Mouse (Mus musculus) brain, embryonic 14.5 days (tissue): ENCODE measurements at regions not wholly inside any gene's neighbourhood (a gene's known extent, or its start where the extent isn't known, plus 50 kb on each side); places are given as distances from the start of the nearest gene placed in this dataset.

Experiments
- DNase-seq: peaks from one replicate; pipeline ENCODE4 v3.0.0-alpha.2; 2011; ENCODE audit warnings: low read depth
- CTCF ChIP-seq: fragments of 200-500 bp; IDR thresholded peaks from 2 replicates; pipeline ENCODE4 v1.5.1; 2012; ENCODE audit warnings: inconsistent platforms, mild to moderate bottlenecking, moderate library complexity, borderline replicate concordance; ENCODE audit not compliant: insufficient read depth, insufficient read length; ENCODE audit errors: extremely low read depth
- POLR2A ChIP-seq: fragments of 200-500 bp; IDR thresholded peaks from 2 replicates; pipeline ENCODE4 v1.6.1; 2012; ENCODE audit warnings: mild to moderate bottlenecking, inconsistent platforms, borderline replicate concordance; ENCODE audit not compliant: poor library complexity, insufficient read depth, insufficient read length, severe bottlenecking; ENCODE audit errors: extremely low read depth

GRCm38 (mm10) chrX:99339081-99339876 lies 131.8 kb downstream of the Pja1 start:
- no peak; the same call in 1 of the 2 replicates for TF ChIP-seq CTCF
- no peak for TF ChIP-seq POLR2A
- peak; percentile 61 for DNase-seq

- TF ChIP-seq POLR2A (no peak), CTCF (no peak)
- no peak for DNase-seq
These were observed 134.2 kb downstream of the Pja1 start for GRCm38 (mm10) chrX:99336616-99337553.

GRCm38 (mm10) chrX:99335886-99336589 lies 135.0 kb downstream of the Pja1 start:
- no peak for TF ChIP-seq CTCF
- TF ChIP-seq POLR2A, result no peak

GRCm38 (mm10) chrX:99332457-99332770 lies 138.7 kb downstream of the Pja1 start:
- DNase-seq, result no peak
- TF ChIP-seq CTCF, result no peak
- no peak for TF ChIP-seq POLR2A

More at GRCm38 (mm10) chrX:99335886-99336589, 135.0 kb downstream of the Pja1 start:
- DNase-seq, result no peak

GRCm38 (mm10) chrX:99331764-99332456 lies 139.2 kb downstream of the Pja1 start:
- peak; percentile 92 for DNase-seq
- TF ChIP-seq POLR2A, result no peak
- no peak for TF ChIP-seq CTCF

GRCm38 (mm10) chrX:99330386-99330785 lies 140.7 kb downstream of the Pja1 start:
- DNase-seq, result no peak
- TF ChIP-seq CTCF (no peak), POLR2A (no peak)

GRCm38 (mm10) chrX:99328576-99328975 lies 142.5 kb downstream of the Pja1 start:
- no peak for DNase-seq
- TF ChIP-seq CTCF, result no peak
- TF ChIP-seq POLR2A, result no peak

- peak; percentile 76 for DNase-seq
- TF ChIP-seq POLR2A, result no peak
- TF ChIP-seq CTCF, result no peak
These were observed 144.9 kb downstream of the Pja1 start for GRCm38 (mm10) chrX:99326167-99326566.

GRCm38 (mm10) chrX:99325460-99325859 lies 145.6 kb downstream of the Pja1 start:
- TF ChIP-seq CTCF, result no peak
- no peak for TF ChIP-seq POLR2A
- peak; percentile 89 for DNase-seq

GRCm38 (mm10) chrX:99324546-99325170 lies 146.4 kb downstream of the Pja1 start:
- DNase-seq, result no peak
- TF ChIP-seq POLR2A, result no peak
- TF ChIP-seq CTCF, result no peak
